In the genomic region with DNA sequence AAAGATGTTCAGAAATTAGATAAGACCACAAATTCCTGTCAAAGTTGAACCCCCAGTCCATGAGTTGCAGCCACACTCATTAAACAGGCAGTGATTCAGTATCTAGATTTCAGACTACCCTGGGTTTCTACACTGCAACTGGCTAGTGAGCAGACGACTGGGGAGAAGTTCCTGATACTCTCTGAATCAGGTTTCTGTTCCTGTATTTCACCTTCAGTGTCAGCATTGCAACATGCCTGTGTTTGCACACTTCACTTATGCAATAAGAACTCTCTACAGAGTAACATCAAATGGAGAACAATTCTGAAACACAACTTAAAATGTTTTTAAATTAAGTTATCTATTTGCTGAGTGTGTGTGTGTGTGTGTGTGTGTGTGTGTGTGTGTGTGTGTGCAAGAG, we compare ENCODE assay signal across 17 mouse cellular contexts. TPM values are rescaled to one million over a fixed set of nuclear protein-coding genes. Genes with fewer than 3 reads are reported as not detected.
A peak's percentile ranks its signal among the peaks of the same experiment; 100 is the strongest.
DNase-seq lines count a peak whose midpoint lies in the region; ATAC-seq and TF ChIP-seq lines count a peak whose summit lies in the region.
"Had no signal": no experiment of that assay in that cellular context is flagged by ENCODE, and none has a peak within 500 bp of the region (broad histone marks: within the 10 kb centered on the region; RNA-seq: fewer than 3 reads in every experiment).

No protein-coding gene starts in this region.

- no peaks in the 10 kb centered on the region; the same call in 1 of the 2 replicates for H3K36me3 ChIP-seq in liver, adult 2 months (ENCODE audit: control insufficient read depth, insufficient read depth, low read length)
- H3K36me3 ChIP-seq in liver, embryonic 12.5 days = no peaks in the 10 kb centered on the region
- H3K36me3 ChIP-seq in liver, postnatal 0 days (replicated peaks; ENCODE audit: insufficient read depth, low read length) = peaks cover 2% of the 10 kb centered on the region; the same call in 1 of the 2 replicates
- H3K36me3 ChIP-seq: embryonic facial prominence, embryonic 15.5 days; hindbrain, embryonic 12.5 days; liver, embryonic 15.5 days; midbrain, embryonic 15.5 days; neural tube, embryonic 15.5 days had no signal

- 0 out of 2 replicates have a peak overlapping the region, but pooled peaks have one; percentile 31 for H3K27ac ChIP-seq in liver, adult 2 months (replicated peaks; ENCODE audit: insufficient read depth, low read depth, low read length)
- no peak overlapping the region for H3K27ac ChIP-seq in liver, embryonic 12.5 days
- H3K27ac ChIP-seq in bone marrow macrophage, adult 2 months (ENCODE audit: insufficient read depth, low read depth, low read length) = peak overlapping the region; percentile 69
- H3K27ac ChIP-seq in liver, postnatal 0 days (ENCODE audit: low read depth) = peak overlapping the region; percentile 37
- H3K27ac ChIP-seq: embryonic facial prominence, embryonic 15.5 days; heart, adult 2 months; hindbrain, embryonic 12.5 days; liver, embryonic 15.5 days; midbrain, embryonic 15.5 days; neural tube, embryonic 15.5 days had no signal

- peaks cover 2% of the 10 kb centered on the region; the same call in 1 of the 2 replicates for H3K4me1 ChIP-seq in liver, adult 2 months (ENCODE audit: control insufficient read depth, insufficient read depth, low read length)
- no peaks in the 10 kb centered on the region for H3K4me1 ChIP-seq in liver, embryonic 12.5 days
- H3K4me1 ChIP-seq in bone marrow macrophage, adult 2 months (ENCODE audit: control insufficient read depth, insufficient read depth, low read length) = peaks cover 33% of the 10 kb centered on the region
- peaks cover 7% of the 10 kb centered on the region for H3K4me1 ChIP-seq in liver, postnatal 0 days (ENCODE audit: insufficient read depth)
- H3K4me1 ChIP-seq: embryonic facial prominence, embryonic 15.5 days; hindbrain, embryonic 12.5 days; midbrain, embryonic 15.5 days; neural tube, embryonic 15.5 days had no signal

- H3K9me3 ChIP-seq in liver, embryonic 12.5 days (replicated peaks) = no peaks in the 10 kb centered on the region
- no peaks in the 10 kb centered on the region for H3K9me3 ChIP-seq in liver, postnatal 0 days (ENCODE audit: low read length)
- H3K9me3 ChIP-seq: embryonic facial prominence, embryonic 15.5 days; hindbrain, embryonic 12.5 days; liver, embryonic 15.5 days; midbrain, embryonic 15.5 days; neural tube, embryonic 15.5 days had no signal

- 17% methylated on average over 1 of the region's 1 CpGs for WGBS in liver, adult 2 months
- 19% methylated on average over 1 of the region's 1 CpGs for WGBS in liver, embryonic 12.5 days (ENCODE audit: insufficient replicate concordance)
- 25% methylated on average over 1 of the region's 1 CpGs for WGBS in liver, postnatal 0 days (ENCODE audit: insufficient replicate concordance)

- H3K27me3 ChIP-seq in liver, adult 2 months (ENCODE audit: control insufficient read depth, insufficient read depth, low read length) = no peaks in the 10 kb centered on the region; the same call in 1 of the 2 replicates
- no peaks in the 10 kb centered on the region for H3K27me3 ChIP-seq in liver, embryonic 12.5 days (replicated peaks)
- H3K27me3 ChIP-seq in liver, postnatal 0 days (ENCODE audit: insufficient read depth, low read length) = no peaks in the 10 kb centered on the region
- H3K27me3 ChIP-seq: embryonic facial prominence, embryonic 15.5 days; hindbrain, embryonic 12.5 days; liver, embryonic 15.5 days; midbrain, embryonic 15.5 days; neural tube, embryonic 15.5 days had no signal

- H3K79me2 ChIP-seq in liver, adult 2 months (ENCODE audit: control insufficient read depth, insufficient read depth, low read length) = no peaks in the 10 kb centered on the region

- TF ChIP-seq POLR2A in liver, adult 2 months (IDR thresholded peaks at IDR 0.05; ENCODE audit: extremely low read depth, insufficient read depth, low read length) = no peak
- no peak for TF ChIP-seq POLR2A in bone marrow macrophage, adult 2 months (IDR thresholded peaks at IDR 0.05; ENCODE audit: borderline replicate concordance, low read depth, low read length)

- TF ChIP-seq CTCF in liver, adult 2 months (IDR thresholded peaks at IDR 0.05; ENCODE audit: low read depth, low read length) = no peak
- TF ChIP-seq CTCF in bone marrow macrophage, adult 2 months (IDR thresholded peaks at IDR 0.05; ENCODE audit: low read depth, low read length) = no peak
- TF ChIP-seq CTCF in liver, postnatal 0 days (IDR thresholded peaks at IDR 0.05; ENCODE audit: low read depth) = no peak

- H3K4me2 ChIP-seq in liver, embryonic 12.5 days = no peak overlapping the region
- no peak overlapping the region for H3K4me2 ChIP-seq in liver, postnatal 0 days (ENCODE audit: low read depth, low read length)
- H3K4me2 ChIP-seq: embryonic facial prominence, embryonic 15.5 days; hindbrain, embryonic 12.5 days; liver, embryonic 15.5 days; midbrain, embryonic 15.5 days; neural tube, embryonic 15.5 days had no signal

- TF ChIP-seq EP300 in liver, postnatal 0 days (IDR thresholded peaks at IDR 0.05; ENCODE audit: low read depth) = peak; percentile 60

- no peak for ATAC-seq in liver, embryonic 12.5 days
- ATAC-seq in liver, postnatal 0 days = peak; percentile 74
- peak; percentile 96 for ATAC-seq in neutrophil, adult 5-6 weeks (ENCODE audit: extremely low read depth, insufficient number of reproducible peaks, low FRiP score, poor library complexity, severe bottlenecking)
- ATAC-seq: forebrain, embryonic 16.5 days; midbrain, embryonic 15.5 days had no signal

- H3K9ac ChIP-seq in liver, adult 2 months (ENCODE audit: low read depth, low read length) = no peak overlapping the region
- no peak overlapping the region for H3K9ac ChIP-seq in liver, embryonic 12.5 days
- H3K9ac ChIP-seq in liver, postnatal 0 days (replicated peaks) = no peak overlapping the region
- H3K9ac ChIP-seq: embryonic facial prominence, embryonic 15.5 days; hindbrain, embryonic 12.5 days; liver, embryonic 15.5 days; midbrain, embryonic 15.5 days; neural tube, embryonic 15.5 days had no signal

- DNase-seq in liver, adult 2 months (ENCODE audit: extremely low read depth, low read depth, low spot score) = peak; percentile 77
- DNase-seq in liver, postnatal 0 days = peak; percentile 47
- no peak for DNase-seq in right cerebral cortex, postnatal 14 days
- DNase-seq in frontal cortex, postnatal 36 days (ENCODE audit: low spot score in 2 of 2) = no peak
- DNase-seq: cerebellum, postnatal 36 days; kidney, adult 8-10 months; right cerebral cortex, postnatal 25 days had no signal

- H3K4me3 ChIP-seq in liver, adult 2 months (ENCODE audit: insufficient read depth, low read depth, low read length) = no peak overlapping the region
- H3K4me3 ChIP-seq in liver, embryonic 12.5 days = no peak overlapping the region
- H3K4me3 ChIP-seq in bone marrow macrophage, adult 2 months (ENCODE audit: insufficient read depth, low read length) = no peak overlapping the region
- no peak overlapping the region for H3K4me3 ChIP-seq in liver, postnatal 0 days (ENCODE audit: low read depth, low read length)
- H3K4me3 ChIP-seq: embryonic facial prominence, embryonic 15.5 days; heart, adult 2 months; hindbrain, embryonic 12.5 days; liver, embryonic 15.5 days; midbrain, embryonic 15.5 days; neural tube, embryonic 15.5 days had no signal

RNA-seq across cellular contexts. Expression of gene Smn1, which starts 28.0 kb away (rescaled TPM):
- total RNA-seq in liver, adult 2 months (2014; rRNA removed) = 3.3 and 4.6 TPM in 2 replicates
- 6.1 and 6.5 TPM in 2 replicates for polyA plus RNA-seq in liver, adult 2 months (2012; rRNA removed)
- 39.1 and 41.0 TPM in 2 replicates for polyA plus RNA-seq in liver, embryonic 12.5 days (2016; fragmentation: Nextera tagmentation; extraction: Ambion mirVana)
- polyA plus RNA-seq in bone marrow macrophage, adult 2 months (2012; ENCODE audit: insufficient read depth, insufficient read length, missing spikeins) = 22.0 and 35.3 TPM in 2 replicates
- 13.0 and 14.6 TPM in 2 replicates for polyA plus RNA-seq in liver, postnatal 0 days (2015; fragmentation: Nextera tagmentation; extraction: Ambion mirVana)
- total RNA-seq in neutrophil, adult 5-6 weeks (2017) = 31.8 and 40.7 TPM in 2 replicates

RNA-seq across cellular contexts. Expression of gene Serf1, which starts 44.8 kb away (rescaled TPM):
- total RNA-seq in liver, adult 2 months (2014; rRNA removed) = 7.2 and 7.6 TPM in 2 replicates
- polyA plus RNA-seq in liver, adult 2 months (2012; rRNA removed) = 7.5 and 8.7 TPM in 2 replicates
- polyA plus RNA-seq in liver, embryonic 12.5 days (2016; fragmentation: Nextera tagmentation; extraction: Ambion mirVana) = 31.5 and 33.7 TPM in 2 replicates
- 14.9 and 19.7 TPM in 2 replicates for polyA plus RNA-seq in bone marrow macrophage, adult 2 months (2012; ENCODE audit: insufficient read depth, insufficient read length, missing spikeins)
- polyA plus RNA-seq in liver, postnatal 0 days (2015; fragmentation: Nextera tagmentation; extraction: Ambion mirVana) = 15.1 and 15.5 TPM in 2 replicates
- 3.5 and 3.6 TPM in 2 replicates for total RNA-seq in neutrophil, adult 5-6 weeks (2017)

RNA-seq across cellular contexts. Expression of gene Bdp1, which starts 48.8 kb away (rescaled TPM):
- total RNA-seq in liver, adult 2 months (2014; rRNA removed) = 9.3 and 10.7 TPM in 2 replicates
- 0.54 and 0.95 TPM in 2 replicates for polyA plus RNA-seq in liver, adult 2 months (2012; rRNA removed)
- polyA plus RNA-seq in liver, embryonic 12.5 days (2016; fragmentation: Nextera tagmentation; extraction: Ambion mirVana) = 24.9 and 25.0 TPM in 2 replicates
- polyA plus RNA-seq in bone marrow macrophage, adult 2 months (2012; ENCODE audit: insufficient read depth, insufficient read length, missing spikeins) = 16.1 and 18.1 TPM in 2 replicates
- 7.3 and 9.1 TPM in 2 replicates for polyA plus RNA-seq in liver, postnatal 0 days (2015; fragmentation: Nextera tagmentation; extraction: Ambion mirVana)
- 87.9 TPM in 2 replicates for total RNA-seq in neutrophil, adult 5-6 weeks (2017)

RNA-seq across cellular contexts. Expression of gene Naip2, which starts 49.2 kb away (rescaled TPM):
- total RNA-seq in liver, adult 2 months (2014; rRNA removed) = 4.8 and 5.7 TPM in 2 replicates
- 0.31 and 1.0 TPM in 2 replicates for polyA plus RNA-seq in liver, adult 2 months (2012; rRNA removed)
- 1.3 and 1.5 TPM in 2 replicates for polyA plus RNA-seq in liver, embryonic 12.5 days (2016; fragmentation: Nextera tagmentation; extraction: Ambion mirVana)
- polyA plus RNA-seq in bone marrow macrophage, adult 2 months (2012; ENCODE audit: insufficient read depth, insufficient read length, missing spikeins) = 21.0 and 26.4 TPM in 2 replicates
- 1.1 and 1.4 TPM in 2 replicates for polyA plus RNA-seq in liver, postnatal 0 days (2015; fragmentation: Nextera tagmentation; extraction: Ambion mirVana)
- total RNA-seq in neutrophil, adult 5-6 weeks (2017) = 21.1 and 25.6 TPM in 2 replicates

Comparison
In these comparisons a context has a peak if more than half of its experiments do, and no peak if none do; other contexts are left out.
1. DNase-seq: peak in liver, adult 2 months (single experiment) and liver, postnatal 0 days (single experiment); none in right cerebral cortex, postnatal 14 days (single experiment) and frontal cortex, postnatal 36 days (0 of 2).